Mouse (Mus musculus) large intestine, adult 2 months (tissue): ENCODE measurements around the gene Plekhh2. TPM values are rescaled to one million over a fixed set of nuclear protein-coding genes. Genes with fewer than 3 reads are reported as not detected.

Source experiments
- DNase-seq: peaks from one replicate; pipeline ENCODE4 v3.0.0-alpha.2; 2012; ENCODE audit warnings: low read depth, low spot score
- WGBS: fragments of 180-500 bp; shearing (Covaris S2); methylation state at CpG from one replicate; pipeline ENCODE4 v1.1.7; 2018; 5-methylcytosine and 5-hydroxymethylcytosine counted together
- polyA plus RNA-seq: library from polyadenylated mRNA; depleted of rRNA; stranded (reverse); fragments of >200 nt; gene quantifications from 2 replicates; pipeline ENCODE4 v1.2.3, GENCODE M21; 2012; rRNA removed

The Plekhh2 gene
- polyA plus RNA-seq, 1 experiment, result 2.3 TPM

- DNase-seq, result no peak
- 60% methylated on average over 5 of the region's 5 CpGs for WGBS
Measured at GRCm38 (mm10) chr17:84658195-84658594, 146.5 kb downstream of the Plekhh2 start.

GRCm38 (mm10) chr17:84658951-84659350 lies 147.3 kb downstream of the Plekhh2 start:
- DNase-seq, result no peak
- WGBS, result 32% methylated on average over 8 of the region's 8 CpGs

GRCm38 (mm10) chr17:84665053-84665452 lies 153.4 kb downstream of the Plekhh2 start:
- no peak for DNase-seq
- WGBS, result 49% methylated on average over 10 of the region's 10 CpGs

GRCm38 (mm10) chr17:84665691-84666090 lies 154.0 kb downstream of the Plekhh2 start:
- WGBS, result 13% methylated on average over 9 of the region's 9 CpGs
- DNase-seq, result peak; percentile 69

- 79% methylated on average over 3 of the region's 3 CpGs for WGBS
- DNase-seq, result no peak
Measured at GRCm38 (mm10) chr17:84667848-84668247, 156.2 kb downstream of the Plekhh2 start.

Other genes starting within 250 kb of the Plekhh2 start
- gene Thada, start 45.7 kb upstream of the Plekhh2 start, polyA plus RNA-seq, result 4.4 and 5.4 TPM in 2 replicates
- gene Dync2li1, start 114.6 kb downstream of the Plekhh2 start, polyA plus RNA-seq, result 0.99 and 1.1 TPM in 2 replicates
- gene Abcg8, start 164.4 kb downstream of the Plekhh2 start, polyA plus RNA-seq, result 79.2 and 208 TPM in 2 replicates
- gene Abcg5, start 171.1 kb downstream of the Plekhh2 start, polyA plus RNA-seq, result 112 and 255 TPM in 2 replicates